Mouse (Mus musculus): Measurements from ENCODE around the gene Odc1. TPM values are rescaled to one million over a fixed set of nuclear protein-coding genes. Genes with fewer than 3 reads are reported as not detected.

The Odc1 gene
- polyA plus RNA-seq, 1 experiment from 2014 or later: 124 TPM

DNA sequence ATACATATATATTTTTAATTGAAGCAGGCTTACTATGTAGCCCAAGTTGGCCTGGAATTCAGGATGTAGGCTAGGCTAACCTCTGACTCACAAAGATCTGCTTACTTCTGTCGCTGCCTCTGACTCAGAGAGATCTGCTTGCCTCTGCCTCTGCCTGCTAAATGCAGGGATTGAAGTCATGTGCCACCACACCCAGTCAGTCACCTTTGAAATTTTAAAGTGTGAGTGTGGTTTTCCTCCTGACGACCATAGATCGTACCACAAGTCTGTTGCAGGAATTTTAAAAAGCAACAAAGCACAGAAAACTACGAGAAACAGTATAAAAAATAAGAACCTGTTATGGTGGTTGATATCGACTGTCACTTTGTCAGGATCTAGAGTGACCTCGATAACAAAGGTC is 33.6 kb upstream of the Odc1 start:
- Histone ChIP-seq H3K4me1 (ENCODE audit: control insufficient read depth, insufficient read depth, low read length) (no peaks in the 10 kb centered on the region), H3K27ac (ENCODE audit: low read depth, low read length) (no peak overlapping the region), H3K9me3 (ENCODE audit: control insufficient read depth, low read length) (no peaks in the 10 kb centered on the region), H3K9ac (replicated peaks; ENCODE audit: low read depth, low read length) (no peak overlapping the region), H3K27me3 (ENCODE audit: control insufficient read depth, insufficient read depth, low read length) (no peaks in the 10 kb centered on the region), H3K4me3 (ENCODE audit: low read depth, low read length) (no peak overlapping the region), H3K36me3 (ENCODE audit: control insufficient read depth, insufficient read depth, low read length) (no peaks in the 10 kb centered on the region), H3K4me2 (ENCODE audit: low read depth, low read length) (no peak overlapping the region)
- WGBS: 93% methylated on average over 6 of the region's 6 CpGs
- no peak for ATAC-seq (ENCODE audit: low read depth)

DNA sequence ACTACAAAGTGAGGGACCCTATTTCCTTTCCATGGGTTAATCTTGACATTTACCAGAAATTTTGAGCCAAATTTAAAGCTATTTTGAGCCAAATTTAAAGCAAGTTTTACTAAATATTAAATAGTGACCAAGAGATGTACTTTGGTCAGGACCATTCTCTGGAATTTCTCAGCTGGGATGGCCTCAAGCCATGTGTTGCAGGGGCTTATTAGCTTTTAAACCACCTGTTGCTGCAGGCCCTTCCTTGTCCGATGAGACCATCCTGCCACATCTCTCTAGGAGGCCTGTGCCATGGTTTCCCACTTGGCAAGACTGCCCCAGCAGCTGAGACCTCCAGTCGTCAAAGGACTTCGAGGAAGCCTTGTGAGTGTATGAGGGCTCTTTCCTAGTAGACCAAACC is 15.4 kb upstream of the Odc1 start:
- ATAC-seq (ENCODE audit: low read depth): no peak
- Histone ChIP-seq H3K27me3 (ENCODE audit: control insufficient read depth, insufficient read depth, low read length) (no peaks in the 10 kb centered on the region), H3K4me3 (ENCODE audit: low read depth, low read length) (no peak overlapping the region), H3K9me3 (ENCODE audit: control insufficient read depth, low read length) (no peaks in the 10 kb centered on the region), H3K4me1 (ENCODE audit: control insufficient read depth, insufficient read depth, low read length) (no peaks in the 10 kb centered on the region), H3K4me2 (ENCODE audit: low read depth, low read length) (no peak overlapping the region), H3K27ac (ENCODE audit: low read depth, low read length) (no peak overlapping the region), H3K36me3 (ENCODE audit: control insufficient read depth, insufficient read depth, low read length) (no peaks in the 10 kb centered on the region), H3K9ac (replicated peaks; ENCODE audit: low read depth, low read length) (no peak overlapping the region)
- 85% methylated on average over 3 of the region's 3 CpGs for WGBS

DNA sequence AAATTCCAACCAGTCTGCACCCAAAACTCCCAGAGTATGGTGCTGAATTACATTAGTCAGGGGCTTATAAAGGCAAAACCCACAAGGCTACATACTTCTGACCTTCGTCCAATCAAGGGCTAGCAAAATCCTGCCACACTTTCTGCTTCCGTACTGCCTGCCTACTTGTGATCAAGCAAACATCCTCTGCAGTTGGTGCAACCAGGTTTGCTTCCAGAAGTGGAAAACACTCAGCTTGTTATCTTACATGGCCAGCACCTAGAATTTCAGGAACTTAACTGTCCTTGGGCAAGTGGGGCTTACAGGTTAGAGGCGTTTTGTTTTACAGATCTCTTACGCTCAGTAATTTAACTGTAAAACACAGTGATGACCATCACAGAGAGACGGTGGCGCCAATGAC is 14.9 kb upstream of the Odc1 start:
- H3K9ac ChIP-seq (replicated peaks; ENCODE audit: low read depth, low read length): no peak overlapping the region
- H3K9me3 ChIP-seq (ENCODE audit: control insufficient read depth, low read length): no peaks in the 10 kb centered on the region
- H3K4me3 ChIP-seq (ENCODE audit: low read depth, low read length): no peak overlapping the region
- no peak for ATAC-seq (ENCODE audit: low read depth)
- 78% methylated on average over 6 of the region's 6 CpGs for WGBS
- H3K27ac ChIP-seq (ENCODE audit: low read depth, low read length): no peak overlapping the region
- no peaks in the 10 kb centered on the region for H3K4me1 ChIP-seq (ENCODE audit: control insufficient read depth, insufficient read depth, low read length)
- H3K36me3 ChIP-seq (ENCODE audit: control insufficient read depth, insufficient read depth, low read length): no peaks in the 10 kb centered on the region
- no peak overlapping the region for H3K4me2 ChIP-seq (ENCODE audit: low read depth, low read length)
- H3K27me3 ChIP-seq (ENCODE audit: control insufficient read depth, insufficient read depth, low read length): no peaks in the 10 kb centered on the region

GRCm38 (mm10) chr12:17530825-17531224 is 13.8 kb upstream of the Odc1 start:
- Histone ChIP-seq H3K4me2 (ENCODE audit: low read depth, low read length) (no peak overlapping the region), H3K27ac (ENCODE audit: low read depth, low read length) (no peak overlapping the region), H3K9me3 (ENCODE audit: control insufficient read depth, low read length) (no peaks in the 10 kb centered on the region), H3K36me3 (ENCODE audit: control insufficient read depth, insufficient read depth, low read length) (no peaks in the 10 kb centered on the region), H3K4me1 (ENCODE audit: control insufficient read depth, insufficient read depth, low read length) (no peaks in the 10 kb centered on the region), H3K9ac (replicated peaks; ENCODE audit: low read depth, low read length) (no peak overlapping the region), H3K27me3 (ENCODE audit: control insufficient read depth, insufficient read depth, low read length) (no peaks in the 10 kb centered on the region), H3K4me3 (ENCODE audit: low read depth, low read length) (no peak overlapping the region)
- WGBS: 82% methylated on average over 4 of the region's 4 CpGs
- no peak for ATAC-seq (ENCODE audit: low read depth)

DNA sequence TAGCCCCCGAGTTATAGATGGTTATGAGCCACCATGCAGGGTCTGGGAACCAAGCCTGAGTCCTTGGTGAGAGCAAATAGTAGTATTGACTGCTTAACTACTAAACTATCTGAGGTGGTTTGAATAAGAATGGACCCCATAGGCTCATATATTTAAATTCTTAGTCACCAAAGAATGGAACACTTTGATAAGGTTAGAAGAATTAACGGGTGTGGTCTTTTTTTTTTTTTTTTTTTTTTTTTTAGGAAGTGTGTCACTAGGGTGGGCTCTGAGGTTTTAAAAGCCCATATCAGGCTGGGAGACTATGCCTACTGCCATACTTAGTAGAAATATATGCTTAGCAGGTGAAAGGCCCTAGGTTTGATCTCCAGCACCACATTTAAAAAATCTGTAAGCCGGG is 8.4 kb upstream of the Odc1 start:
- H3K27me3 ChIP-seq (ENCODE audit: control insufficient read depth, insufficient read depth, low read length): no peaks in the 10 kb centered on the region
- ATAC-seq (ENCODE audit: low read depth): no peak
- H3K4me3 ChIP-seq (ENCODE audit: low read depth, low read length): no peak overlapping the region
- no peaks in the 10 kb centered on the region for H3K9me3 ChIP-seq (ENCODE audit: control insufficient read depth, low read length)
- H3K36me3 ChIP-seq (ENCODE audit: control insufficient read depth, insufficient read depth, low read length): no peaks in the 10 kb centered on the region
- no peak overlapping the region for H3K9ac ChIP-seq (replicated peaks; ENCODE audit: low read depth, low read length)
- no peak overlapping the region for H3K27ac ChIP-seq (ENCODE audit: low read depth, low read length)
- 94% methylated on average over 3 of the region's 3 CpGs for WGBS
- no peak overlapping the region for H3K4me2 ChIP-seq (ENCODE audit: low read depth, low read length)
- no peaks in the 10 kb centered on the region for H3K4me1 ChIP-seq (ENCODE audit: control insufficient read depth, insufficient read depth, low read length)

- Histone ChIP-seq H3K9ac (replicated peaks; ENCODE audit: low read depth, low read length) (no peak overlapping the region), H3K9me3 (ENCODE audit: control insufficient read depth, low read length) (no peaks in the 10 kb centered on the region), H3K36me3 (ENCODE audit: control insufficient read depth, insufficient read depth, low read length) (no peaks in the 10 kb centered on the region), H3K27me3 (ENCODE audit: control insufficient read depth, insufficient read depth, low read length) (no peaks in the 10 kb centered on the region), H3K4me1 (ENCODE audit: control insufficient read depth, insufficient read depth, low read length) (no peaks in the 10 kb centered on the region), H3K4me3 (ENCODE audit: low read depth, low read length) (no peak overlapping the region), H3K4me2 (ENCODE audit: low read depth, low read length) (no peak overlapping the region), H3K27ac (ENCODE audit: low read depth, low read length) (no peak overlapping the region)
- WGBS: 82% methylated on average over 3 of the region's 3 CpGs
- no peak for ATAC-seq (ENCODE audit: low read depth)
These were observed 7.4 kb upstream of the Odc1 start for GRCm38 (mm10) chr12:17537147-17537546.

- Histone ChIP-seq H3K36me3 (ENCODE audit: control insufficient read depth, insufficient read depth, low read length) (no peaks in the 10 kb centered on the region), H3K4me2 (ENCODE audit: low read depth, low read length) (no peak overlapping the region), H3K27ac (ENCODE audit: low read depth, low read length) (no peak overlapping the region), H3K9ac (replicated peaks; ENCODE audit: low read depth, low read length) (no peak overlapping the region), H3K4me1 (ENCODE audit: control insufficient read depth, insufficient read depth, low read length) (no peaks in the 10 kb centered on the region), H3K4me3 (ENCODE audit: low read depth, low read length) (no peak overlapping the region), H3K27me3 (ENCODE audit: control insufficient read depth, insufficient read depth, low read length) (no peaks in the 10 kb centered on the region), H3K9me3 (ENCODE audit: control insufficient read depth, low read length) (no peaks in the 10 kb centered on the region)
- WGBS: 90% methylated on average over 3 of the region's 3 CpGs
- ATAC-seq (ENCODE audit: low read depth): no peak
These were observed 6.5 kb upstream of the Odc1 start for GRCm38 (mm10) chr12:17538087-17538486.

GRCm38 (mm10) chr12:17539041-17539440 is 5.6 kb upstream of the Odc1 start:
- Histone ChIP-seq H3K4me3 (ENCODE audit: low read depth, low read length) (no peak overlapping the region), H3K9me3 (ENCODE audit: control insufficient read depth, low read length) (no peaks in the 10 kb centered on the region), H3K36me3 (ENCODE audit: control insufficient read depth, insufficient read depth, low read length) (no peaks in the 10 kb centered on the region), H3K27ac (ENCODE audit: low read depth, low read length) (no peak overlapping the region), H3K27me3 (ENCODE audit: control insufficient read depth, insufficient read depth, low read length) (no peaks in the 10 kb centered on the region), H3K4me1 (ENCODE audit: control insufficient read depth, insufficient read depth, low read length) (no peaks in the 10 kb centered on the region), H3K4me2 (ENCODE audit: low read depth, low read length) (no peak overlapping the region), H3K9ac (replicated peaks; ENCODE audit: low read depth, low read length) (no peak overlapping the region)
- no peak for ATAC-seq (ENCODE audit: low read depth)
- 74% methylated on average over 6 of the region's 6 CpGs for WGBS

DNA sequence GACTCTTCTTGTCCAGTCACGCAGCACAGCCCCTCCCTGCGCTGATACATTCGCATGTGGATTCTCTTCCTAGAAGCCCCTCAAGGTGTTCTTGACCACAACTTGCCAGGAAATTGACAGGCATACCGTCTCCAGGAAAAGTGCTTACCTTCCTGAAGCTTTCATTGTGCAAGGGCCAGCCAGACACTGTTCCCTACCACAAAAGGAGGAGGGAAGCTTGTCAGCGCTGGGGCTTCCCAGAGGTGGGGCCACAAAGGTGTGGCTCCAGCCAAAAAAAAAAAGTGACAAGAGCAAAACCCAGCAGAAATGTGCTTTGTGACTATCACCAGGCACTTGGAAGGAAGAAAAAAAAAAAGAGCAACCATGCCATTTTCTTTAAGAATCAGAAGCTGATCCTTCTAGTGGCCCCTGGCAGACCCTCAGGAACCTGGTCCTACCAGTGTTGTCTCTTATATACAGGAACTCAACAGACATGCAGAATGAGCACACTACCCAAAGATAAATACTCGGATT is 4.5 kb upstream of the Odc1 start:
- Histone ChIP-seq H3K27me3 (ENCODE audit: control insufficient read depth, insufficient read depth, low read length) (no peaks in the 10 kb centered on the region), H3K9me3 (ENCODE audit: control insufficient read depth, low read length) (no peaks in the 10 kb centered on the region), H3K36me3 (ENCODE audit: control insufficient read depth, insufficient read depth, low read length) (no peaks in the 10 kb centered on the region), H3K27ac (ENCODE audit: low read depth, low read length) (no peak overlapping the region), H3K9ac (replicated peaks; ENCODE audit: low read depth, low read length) (no peak overlapping the region), H3K4me1 (ENCODE audit: control insufficient read depth, insufficient read depth, low read length) (no peaks in the 10 kb centered on the region), H3K4me3 (ENCODE audit: low read depth, low read length) (no peak overlapping the region), H3K4me2 (ENCODE audit: low read depth, low read length) (no peak overlapping the region)
- no peak for ATAC-seq (ENCODE audit: low read depth)
- WGBS: 87% methylated on average over 6 of the region's 6 CpGs

All from neural tube, embryonic 14.5 days (tissue).